Mouse (Mus musculus) cerebellum, postnatal 14 days (tissue): ENCODE measurements at regions not wholly inside any gene's neighbourhood (a gene's known extent, or its start where the extent isn't known, plus 50 kb on each side); places are given as distances from the start of the nearest gene placed in this dataset.

Experiments used
- DNase-seq, 2 experiments: peaks; one replicate each; pipeline ENCODE4 v3.0.0; 2021; ENCODE audit warnings: mixed read lengths in 2 of 2

- DNase-seq = no peak
These were observed 113.4 kb downstream of the Dusp6 start for GRCm38 (mm10) chr10:99376430-99376829.

- no peak for DNase-seq
These were observed 114.5 kb downstream of the Dusp6 start for GRCm38 (mm10) chr10:99377548-99377947.

- no peak for DNase-seq
These were observed 116.1 kb downstream of the Dusp6 start for GRCm38 (mm10) chr10:99379156-99379555.

GRCm38 (mm10) chr10:99380170-99380569 is 117.1 kb downstream of the Dusp6 start:
- no peak for DNase-seq

- peak; percentile 20 to 37 for DNase-seq
These were observed 120.0 kb downstream of the Dusp6 start for GRCm38 (mm10) chr10:99383028-99383427.

- no peak for DNase-seq
These were observed 121.3 kb downstream of the Dusp6 start for GRCm38 (mm10) chr10:99384366-99384765.

GRCm38 (mm10) chr10:99384851-99385250 is 121.8 kb downstream of the Dusp6 start:
- DNase-seq = no peak

- no peak for DNase-seq
These were observed 122.8 kb downstream of the Dusp6 start for GRCm38 (mm10) chr10:99385854-99386253.

GRCm38 (mm10) chr10:99388526-99388925 is 125.5 kb downstream of the Dusp6 start:
- DNase-seq = no peak

GRCm38 (mm10) chr10:99388986-99389385 is 126.0 kb downstream of the Dusp6 start:
- no peak for DNase-seq

GRCm38 (mm10) chr10:99390609-99391183 is 127.7 kb downstream of the Dusp6 start:
- no peak for DNase-seq

GRCm38 (mm10) chr10:99391725-99392124 is 128.7 kb downstream of the Dusp6 start:
- DNase-seq = no peak

- no peak for DNase-seq
These were observed 129.9 kb downstream of the Dusp6 start for GRCm38 (mm10) chr10:99392979-99393378.

GRCm38 (mm10) chr10:99393523-99393922 is 130.5 kb downstream of the Dusp6 start:
- no peak for DNase-seq

GRCm38 (mm10) chr10:99395411-99395810 is 132.4 kb downstream of the Dusp6 start:
- no peak for DNase-seq

GRCm38 (mm10) chr10:99396630-99397029 is 133.6 kb downstream of the Dusp6 start:
- DNase-seq = no peak

GRCm38 (mm10) chr10:99400076-99400475 is 137.0 kb downstream of the Dusp6 start:
- no peak for DNase-seq

GRCm38 (mm10) chr10:99406764-99407163 is 143.7 kb downstream of the Dusp6 start:
- DNase-seq = no peak

- DNase-seq = peak in 1 of 2 experiments; percentile 34
These were observed 145.8 kb downstream of the Dusp6 start for GRCm38 (mm10) chr10:99408786-99409185.

GRCm38 (mm10) chr10:99409744-99410143 is 146.7 kb downstream of the Dusp6 start:
- DNase-seq = no peak

GRCm38 (mm10) chr10:99410754-99411153 is 147.7 kb downstream of the Dusp6 start:
- no peak for DNase-seq

GRCm38 (mm10) chr10:99413455-99413854 is 150.4 kb downstream of the Dusp6 start:
- no peak for DNase-seq

GRCm38 (mm10) chr10:99416271-99416670 is 153.2 kb downstream of the Dusp6 start:
- no peak for DNase-seq

- DNase-seq = no peak
These were observed 154.0 kb downstream of the Dusp6 start for GRCm38 (mm10) chr10:99416896-99417479.

GRCm38 (mm10) chr10:99417591-99417990 is 154.6 kb downstream of the Dusp6 start:
- no peak for DNase-seq
